Comparison of ENCODE assay signal across 8 mouse cellular contexts in genomic region chr2:167932727-167933231, GRCm38 (mm10). TPM values are rescaled to one million over a fixed set of nuclear protein-coding genes. Genes with fewer than 3 reads are reported as not detected.
DNase-seq lines count a peak whose midpoint lies in the region; ATAC-seq lines count a peak whose summit lies in the region.

No protein-coding gene starts in this region.

- ATAC-seq in heart, embryonic 15.5 days (replicated peaks; ENCODE audit: insufficient number of reproducible peaks, insufficient read depth, low FRiP score, low read depth): peak; percentile 11; the same call in 1 of the 2 replicates
- ATAC-seq in forebrain, embryonic 14.5 days: peak; percentile 60
- ATAC-seq in liver, embryonic 15.5 days (ENCODE audit: insufficient read depth): peak; percentile 27

- under 1% methylated on average over 18 of the region's 18 CpGs for WGBS in heart, embryonic 15.5 days
- 0% methylated on average over 15 of the region's 18 CpGs for WGBS in forebrain, embryonic 14.5 days
- WGBS in liver, embryonic 15.5 days (ENCODE audit: insufficient replicate concordance): 2% methylated on average over 18 of the region's 18 CpGs

- no peaks in the 10 kb centered on the region for H3K27me3 ChIP-seq in heart, embryonic 15.5 days
- H3K27me3 ChIP-seq in forebrain, embryonic 14.5 days (replicated peaks; ENCODE audit: control insufficient read depth, insufficient read depth, low read length): no peaks in the 10 kb centered on the region
- H3K27me3 ChIP-seq in liver, embryonic 15.5 days: no peaks in the 10 kb centered on the region

- peak overlapping the region; percentile 87 for H3K4me3 ChIP-seq in heart, embryonic 15.5 days
- H3K4me3 ChIP-seq in forebrain, embryonic 14.5 days (ENCODE audit: low read depth, low read length): peak overlapping the region; percentile 91
- H3K4me3 ChIP-seq in liver, embryonic 15.5 days (replicated peaks): peak overlapping the region; percentile 91

- peak overlapping the region; percentile 66 for H3K27ac ChIP-seq in heart, embryonic 15.5 days
- peak overlapping the region; percentile 78 for H3K27ac ChIP-seq in forebrain, embryonic 14.5 days (ENCODE audit: low read depth, low read length)
- H3K27ac ChIP-seq in liver, embryonic 15.5 days (replicated peaks): peak overlapping the region; percentile 85

- H3K36me3 ChIP-seq in heart, embryonic 15.5 days: no peaks in the 10 kb centered on the region
- H3K36me3 ChIP-seq in forebrain, embryonic 14.5 days (ENCODE audit: control insufficient read depth, insufficient read depth, low read length): peaks cover 7% of the 10 kb centered on the region; the same call in 1 of the 2 replicates
- 0 out of 2 replicates have a peak, but pooled peaks cover 5% of the 10 kb centered on the region for H3K36me3 ChIP-seq in liver, embryonic 15.5 days (replicated peaks)

- peak overlapping the region; percentile 89 for H3K9ac ChIP-seq in heart, embryonic 15.5 days
- peak overlapping the region; percentile 92 for H3K9ac ChIP-seq in forebrain, embryonic 14.5 days (ENCODE audit: low read length)
- H3K9ac ChIP-seq in liver, embryonic 15.5 days: peak overlapping the region; percentile 89

- H3K4me1 ChIP-seq in heart, embryonic 15.5 days (replicated peaks): peaks cover 40% of the 10 kb centered on the region
- H3K4me1 ChIP-seq in forebrain, embryonic 14.5 days (ENCODE audit: control insufficient read depth, insufficient read depth, low read length): peaks cover 20% of the 10 kb centered on the region
- peaks cover 40% of the 10 kb centered on the region for H3K4me1 ChIP-seq in liver, embryonic 15.5 days (replicated peaks)

- DNase-seq in heart, adult 18-20 months: no peak
- DNase-seq in MN1 (ENCODE audit: low spot score) (peak; percentile 55), adipocyte (ENCODE audit: low spot score) (no peak)
- peak; percentile 20 for DNase-seq in forebrain, embryonic 14.5 days (ENCODE audit: low spot score)
- DNase-seq in retina, postnatal 1 day: peak; percentile 49
- DNase-seq in layer of hippocampus, adult 8-10 months (ENCODE audit: low spot score in 2 of 2): no peak

- no peaks in the 10 kb centered on the region for H3K9me3 ChIP-seq in heart, embryonic 15.5 days (replicated peaks)
- no peaks in the 10 kb centered on the region for H3K9me3 ChIP-seq in forebrain, embryonic 14.5 days (replicated peaks; ENCODE audit: control insufficient read depth, low read length)
- H3K9me3 ChIP-seq in liver, embryonic 15.5 days (replicated peaks): no peaks in the 10 kb centered on the region

- H3K4me2 ChIP-seq in heart, embryonic 15.5 days: peak overlapping the region; percentile 82
- peak overlapping the region; percentile 81 for H3K4me2 ChIP-seq in forebrain, embryonic 14.5 days (ENCODE audit: low read length)
- peak overlapping the region; percentile 97 for H3K4me2 ChIP-seq in liver, embryonic 15.5 days

RNA-seq across cellular contexts. Expression of gene Ptpn1, which starts 0.9 kb away (rescaled TPM):
- 44.8 and 45.1 TPM in 2 replicates for polyA plus RNA-seq in heart, embryonic 15.5 days (2015; fragmentation: Nextera tagmentation; extraction: Ambion mirVana)
- total RNA-seq in heart, adult 18-20 months (2021): 10 to 100 TPM; 16.4 to 19.8 TPM
- 65.1 and 79.2 TPM in 2 replicates for polyA plus RNA-seq in forebrain, embryonic 14.5 days (2014; fragmentation: Nextera tagmentation; extraction: Ambion mirVana)
- 25.6 and 31.1 TPM in 2 replicates for polyA plus RNA-seq in liver, embryonic 15.5 days (2015; fragmentation: Nextera tagmentation; extraction: Ambion mirVana)
- total RNA-seq in layer of hippocampus, adult 8-10 months (2022): 10 to 100 TPM; 56.2 to 59.7 (median 58.3) TPM

Comparison
In these comparisons a context has a peak if more than half of its experiments do, and no peak if none do; other contexts are left out.
1. DNase-seq: peak in MN1 (single experiment), forebrain, embryonic 14.5 days (single experiment) and retina, postnatal 1 day (single experiment); none in heart, adult 18-20 months (0 of 2), layer of hippocampus, adult 8-10 months (0 of 2) and adipocyte (single experiment).
2. Peak in every context shown above with its lines, with median percentiles within 50 percentile points of each other: ATAC-seq, H3K27ac ChIP-seq, H3K4me2 ChIP-seq, H3K4me3 ChIP-seq and H3K9ac ChIP-seq.